Mouse (Mus musculus) left cerebral cortex, adult 8-10 months (tissue): Measurements from ENCODE around the gene Rasal1. TPM values are rescaled to one million over a fixed set of nuclear protein-coding genes. Genes with fewer than 3 reads are reported as not detected.
A peak's percentile ranks its signal among the peaks of the same experiment; 100 is the strongest.

ENCODE experiments used
- DNase-seq, 2 experiments: peaks; one replicate each; pipeline ENCODE4 v3.0.0; 2022; ENCODE audit warnings: low spot score in 2 of 2
- total RNA-seq, 4 experiments: library from RNA; stranded (reverse); gene quantifications; 2 replicates each; pipeline ENCODE4 v1.2.4; 2022

Rasal1 gene
- total RNA-seq, 4 experiments from 2014 or later = 68.8 to 89.5 (median 83.1) TPM

- no peak for DNase-seq
Observed at GRCm38 (mm10) chr5:120621078-120621765, 27.4 kb upstream of the Rasal1 start.

- DNase-seq = no peak
Observed at GRCm38 (mm10) chr5:120621846-120622197, 26.8 kb upstream of the Rasal1 start.

GRCm38 (mm10) chr5:120622198-120622851 is 26.3 kb upstream of the Rasal1 start:
- DNase-seq = no peak

GRCm38 (mm10) chr5:120624427-120624826 is 24.2 kb upstream of the Rasal1 start:
- DNase-seq = no peak

- no peak for DNase-seq
Observed at GRCm38 (mm10) chr5:120626399-120626798, 22.2 kb upstream of the Rasal1 start.

GRCm38 (mm10) chr5:120627515-120628300 is 20.9 kb upstream of the Rasal1 start:
- no peak for DNase-seq

- DNase-seq = no peak
Observed at GRCm38 (mm10) chr5:120628624-120629023, 20.0 kb upstream of the Rasal1 start.

GRCm38 (mm10) chr5:120631128-120631527 is 17.5 kb upstream of the Rasal1 start:
- DNase-seq = no peak

- no peak for DNase-seq
Observed at GRCm38 (mm10) chr5:120631892-120632291, 16.7 kb upstream of the Rasal1 start.

- DNase-seq = no peak
Observed at GRCm38 (mm10) chr5:120634131-120634530, 14.5 kb upstream of the Rasal1 start, which contains the start of gene Cfap73. Gene Cfap73, minus strand, starts transcription at chr5:120634235.

GRCm38 (mm10) chr5:120634860-120635259 is 13.8 kb upstream of the Rasal1 start:
- DNase-seq = no peak

GRCm38 (mm10) chr5:120635633-120636032 is 13.0 kb upstream of the Rasal1 start:
- DNase-seq = no peak

GRCm38 (mm10) chr5:120640094-120640493 is 8.5 kb upstream of the Rasal1 start:
- DNase-seq = no peak

- DNase-seq = no peak
Observed at GRCm38 (mm10) chr5:120643365-120644085, 5.1 kb upstream of the Rasal1 start.

- no peak for DNase-seq
Observed at GRCm38 (mm10) chr5:120644227-120644626, 4.4 kb upstream of the Rasal1 start.

GRCm38 (mm10) chr5:120645851-120646250 is 2.8 kb upstream of the Rasal1 start:
- no peak for DNase-seq

- DNase-seq = no peak
Observed at GRCm38 (mm10) chr5:120647361-120647760, 1.3 kb upstream of the Rasal1 start.

- peak in 1 of 2 experiments; percentile 55 for DNase-seq
Observed at GRCm38 (mm10) chr5:120647814-120648491, 659 bp upstream of the Rasal1 start.

GRCm38 (mm10) chr5:120649374-120649933 is 842 bp downstream of the Rasal1 start:
- peak in 1 of 2 experiments; percentile 42 for DNase-seq

- no peak for DNase-seq
Observed at GRCm38 (mm10) chr5:120649938-120650337, 1.3 kb downstream of the Rasal1 start.

GRCm38 (mm10) chr5:120651230-120651629 is 2.6 kb downstream of the Rasal1 start:
- no peak for DNase-seq
